25 mouse cellular contexts compared by ENCODE assay signal in genomic region chr2:26230253-26230652, GRCm38 (mm10). TPM values are rescaled to one million over a fixed set of nuclear protein-coding genes. Genes with fewer than 3 reads are reported as not detected.
A peak's percentile ranks its signal among the peaks of the same experiment; 100 is the strongest.
DNase-seq lines count a peak whose midpoint lies in the region; ATAC-seq and TF ChIP-seq lines count a peak whose summit lies in the region.
"Had no signal": no experiment of that assay in that cellular context is flagged by ENCODE, and none has a peak within 500 bp of the region (broad histone marks: within the 10 kb centered on the region; RNA-seq: fewer than 3 reads in every experiment).

No protein-coding gene starts in this region.

- no peak for TF ChIP-seq POLR2A in embryonic fibroblast, embryonic 13.5 days (IDR thresholded peaks at IDR 0.05; ENCODE audit: low read depth, low read length)

- DNase-seq in right cerebral cortex, adult 18-20 months, result peak; percentile 31
- DNase-seq in right cerebral cortex, postnatal 25 days, result no peak
- peak; percentile 60 for DNase-seq in Muller cell, postnatal 12 days (ENCODE audit: inconsistent ontology term)
- no peak for DNase-seq in heart, adult 11 months
- no peak for DNase-seq in heart, adult 18-20 months
- no peak for DNase-seq in forebrain, embryonic 11.5 days (ENCODE audit: low spot score)
- DNase-seq: adrenal gland, postnatal 10 days; B cell, adult 2 months; cerebellum, adult 18-20 months; cerebellum, postnatal 10 days; forebrain, postnatal 0 days; gastrocnemius, postnatal 36 days; heart, adult 2 months; heart, postnatal 14 days; kidney, adult 18-20 months had no signal

- no peaks in the 10 kb centered on the region for H3K9me3 ChIP-seq in forebrain, embryonic 11.5 days (ENCODE audit: control insufficient read depth, low read length)
- H3K9me3 ChIP-seq: forebrain, embryonic 13.5 days; heart, embryonic 15.5 days; hindbrain, embryonic 10.5 days; intestine, embryonic 15.5 days had no signal

- no peak for TF ChIP-seq CTCF in embryonic fibroblast, embryonic 13.5 days (IDR thresholded peaks at IDR 0.05; ENCODE audit: borderline replicate concordance, insufficient read depth, low read length)

- no peaks in the 10 kb centered on the region for H3K36me3 ChIP-seq in forebrain, embryonic 11.5 days (ENCODE audit: control insufficient read depth, insufficient read depth, low read length)
- H3K36me3 ChIP-seq: heart, embryonic 15.5 days had no signal

- no peak for ATAC-seq in forebrain, embryonic 11.5 days (replicated peaks; ENCODE audit: low FRiP score)
- ATAC-seq: CD4-positive, CD25-positive, alpha-beta regulatory T cell, adult 4 months; forebrain, embryonic 13.5 days; forebrain, postnatal 0 days; intestine, embryonic 15.5 days had no signal

- no peak overlapping the region for H3K9ac ChIP-seq in forebrain, embryonic 11.5 days (ENCODE audit: low read length)
- H3K9ac ChIP-seq: forebrain, embryonic 13.5 days; forebrain, postnatal 0 days; heart, embryonic 15.5 days; hindbrain, embryonic 14.5 days; intestine, embryonic 15.5 days had no signal

- WGBS in forebrain, embryonic 11.5 days, result 63% methylated on average over 4 of the region's 4 CpGs

- no peak overlapping the region for H3K4me3 ChIP-seq in embryonic fibroblast, embryonic 13.5 days (ENCODE audit: insufficient read depth, low read length)
- H3K4me3 ChIP-seq in forebrain, embryonic 11.5 days (ENCODE audit: low read depth, low read length), result no peak overlapping the region
- H3K4me3 ChIP-seq: forebrain, embryonic 13.5 days; heart, adult 2 months; heart, embryonic 15.5 days; hindbrain, embryonic 10.5 days; intestine, embryonic 15.5 days had no signal

- H3K4me1 ChIP-seq in embryonic fibroblast, embryonic 13.5 days (ENCODE audit: control insufficient read depth, insufficient read depth, low read length), result 0 out of 2 replicates have a peak, but pooled peaks cover 3% of the 10 kb centered on the region
- H3K4me1 ChIP-seq in forebrain, embryonic 11.5 days (replicated peaks; ENCODE audit: control insufficient read depth, insufficient read depth, low read length), result no peaks in the 10 kb centered on the region; the same call in 1 of the 2 replicates

- no peak overlapping the region for H3K4me2 ChIP-seq in forebrain, embryonic 11.5 days (ENCODE audit: low read depth, low read length, severe bottlenecking)
- H3K4me2 ChIP-seq: forebrain, embryonic 13.5 days; heart, embryonic 11.5 days; heart, embryonic 15.5 days; hindbrain, embryonic 14.5 days; intestine, embryonic 15.5 days had no signal

- H3K27me3 ChIP-seq in forebrain, embryonic 11.5 days (ENCODE audit: control insufficient read depth, insufficient read depth, low read length), result no peaks in the 10 kb centered on the region
- H3K27me3 ChIP-seq: forebrain, embryonic 13.5 days; heart, embryonic 15.5 days; intestine, embryonic 15.5 days had no signal

- peak overlapping the region; percentile 19; the same call in 1 of the 2 replicates for H3K27ac ChIP-seq in embryonic fibroblast, embryonic 13.5 days (ENCODE audit: insufficient read depth, low read length)
- H3K27ac ChIP-seq in forebrain, embryonic 11.5 days (ENCODE audit: low read depth, low read length), result no peak overlapping the region
- H3K27ac ChIP-seq: forebrain, embryonic 13.5 days; heart, adult 2 months; heart, embryonic 15.5 days; hindbrain, embryonic 10.5 days; hindbrain, embryonic 14.5 days; intestine, embryonic 15.5 days had no signal

RNA-seq across cellular contexts. Expression of gene Qsox2, which starts 7.1 kb away (rescaled TPM):
- 19.5 and 19.9 TPM in 2 replicates for polyA plus RNA-seq in embryonic fibroblast, embryonic 13.5 days (2011; ENCODE audit: insufficient read length, low read depth, missing spikeins)
- 10 to 100 TPM; 13.8 TPM for total RNA-seq in heart, adult 18-20 months (2021)
- 20.6 and 22.9 TPM in 2 replicates for polyA plus RNA-seq in forebrain, embryonic 11.5 days (2014; fragmentation: Nextera tagmentation; extraction: Ambion mirVana)

RNA-seq across cellular contexts. Expression of gene Lhx3, which starts 22.2 kb away (rescaled TPM):
- not detected in 2 replicates for polyA plus RNA-seq in embryonic fibroblast, embryonic 13.5 days (2011; ENCODE audit: insufficient read length, low read depth, missing spikeins)
- not detected for total RNA-seq in heart, adult 18-20 months (2021)
- 0.16 TPM in 1 of 2 replicates, not detected in the other for polyA plus RNA-seq in forebrain, embryonic 11.5 days (2014; fragmentation: Nextera tagmentation; extraction: Ambion mirVana)
- total RNA-seq: forebrain, postnatal 0 days; gastrocnemius, adult 8-10 months; gastrocnemius, postnatal 36 days; heart, adult 2 months; heart, postnatal 14 days; MEL had no signal
- polyA plus RNA-seq: CD4-positive, CD25-positive, alpha-beta regulatory T cell, adult 4 months; forebrain, postnatal 0 days; heart, adult 2 months; heart, embryonic 15.5 days; intestine, embryonic 15.5 days had no signal

Comparison
In these comparisons a context has a peak if more than half of its experiments do, and no peak if none do; other contexts are left out.
1. DNase-seq: peak in right cerebral cortex, adult 18-20 months (single experiment) and Muller cell, postnatal 12 days (single experiment); none in right cerebral cortex, postnatal 25 days (single experiment), heart, adult 11 months (single experiment), heart, adult 18-20 months (0 of 2) and forebrain, embryonic 11.5 days (single experiment).